Mouse (Mus musculus) liver, postnatal 0 days (tissue): ENCODE measurements at regions not wholly inside any gene's neighbourhood (a gene's known extent, or its start where the extent isn't known, plus 50 kb on each side); places are given as distances from the start of the nearest gene placed in this dataset.

Experiments used
- ATAC-seq: fragments of 200-750 bp; cut with Nextera tagmentation; 2 replicates; pipeline ENCODE4 v1.8.0; 2017; ENCODE audit warnings: mild to moderate bottlenecking, moderate library complexity
- DNase-seq: peaks from one replicate; pipeline ENCODE4 v3.0.0-alpha.2; 2016
- H3K27ac ChIP-seq: fragments of 300-500 bp; sonication (generic); 2 replicates; pipeline ENCODE4 v1.5.1; 2014; ENCODE audit warnings: antibody characterized with exemption, moderate library complexity, mild to moderate bottlenecking, low read depth
- H3K27me3 ChIP-seq: fragments of 300-500 bp; sonication (generic); 2 replicates; pipeline ENCODE4 v1.6.1; 2014; ENCODE audit warnings: low read length, control low read depth, mixed read lengths; ENCODE audit not compliant: insufficient read depth
- H3K36me3 ChIP-seq: fragments of 300-500 bp; sonication (generic); replicated peaks from 2 replicates; pipeline ENCODE4 v1.6.1; 2014; ENCODE audit warnings: mild to moderate bottlenecking, control low read depth, low read length, moderate library complexity, mixed read lengths; ENCODE audit not compliant: insufficient read depth
- H3K4me1 ChIP-seq: fragments of 300-500 bp; sonication (generic); 2 replicates; pipeline ENCODE4 v1.6.1; 2014; ENCODE audit warnings: antibody characterized with exemption, mild to moderate bottlenecking, control low read depth; ENCODE audit not compliant: insufficient read depth
- H3K4me2 ChIP-seq: fragments of 300-500 bp; sonication (generic); 2 replicates; pipeline ENCODE4 v1.6.1; 2014; ENCODE audit warnings: low read depth, mild to moderate bottlenecking, low read length, moderate library complexity, mixed read lengths
- H3K4me3 ChIP-seq: fragments of 300-500 bp; sonication (generic); 2 replicates; pipeline ENCODE4 v1.5.1; 2014; ENCODE audit warnings: low read depth, low read length
- H3K9ac ChIP-seq: fragments of 300-500 bp; sonication (generic); replicated peaks from 2 replicates; pipeline ENCODE4 v1.6.1; 2014; ENCODE audit warnings: mild to moderate bottlenecking, moderate library complexity
- H3K9me3 ChIP-seq: fragments of 300-500 bp; sonication (generic); 2 replicates; pipeline ENCODE4 v1.6.1; 2016; ENCODE audit warnings: mild to moderate bottlenecking, control low read depth, low read length, mixed read lengths
- CTCF ChIP-seq: sonication (generic); IDR thresholded peaks from 2 replicates; pipeline ENCODE4 v1.5.1; 2016; ENCODE audit warnings: antibody characterized with exemption, low read depth
- EP300 ChIP-seq: IDR thresholded peaks from 2 replicates; pipeline ENCODE4 v1.6.1; 2016; ENCODE audit warnings: antibody characterized with exemption, low read depth, mild to moderate bottlenecking
- WGBS: fragments of 180-500 bp; shearing (Covaris S2); extraction: QIAGEN DNeasy Blood & Tissue Kit; methylation state at CpG from one replicate; pipeline ENCODE4 v1.1.7; 2014; ENCODE audit not compliant: insufficient replicate concordance; 5-methylcytosine and 5-hydroxymethylcytosine counted together

DNA sequence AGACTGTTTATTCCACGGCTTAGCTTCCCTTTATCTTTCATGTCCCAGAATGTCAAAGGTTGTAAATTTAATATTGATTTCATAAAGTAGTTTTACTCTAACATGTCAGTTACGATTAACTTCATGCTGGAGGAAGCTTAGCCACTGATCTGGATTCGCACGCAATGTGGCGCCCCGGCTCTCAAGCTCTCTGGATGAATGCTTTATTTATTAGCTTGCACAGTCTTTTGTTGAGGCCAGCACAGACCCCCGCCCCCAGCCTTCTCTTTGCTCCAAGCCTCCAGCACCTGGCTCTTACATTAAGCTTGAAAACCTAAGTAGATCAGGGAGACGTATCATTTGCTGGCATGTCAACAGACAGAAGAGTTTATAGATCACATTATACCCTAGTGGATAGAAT is 266.1 kb upstream of the G2e3 start:
- H3K4me1 ChIP-seq: no peaks in the 10 kb centered on the region
- WGBS: 79% methylated on average over 8 of the region's 8 CpGs
- no peak overlapping the region for H3K4me3 ChIP-seq
- H3K27me3 ChIP-seq: no peaks in the 10 kb centered on the region
- no peak overlapping the region for H3K4me2 ChIP-seq
- TF ChIP-seq CTCF: no peak
- TF ChIP-seq EP300: no peak
- no peak overlapping the region for H3K9ac ChIP-seq
- no peak for ATAC-seq
- H3K9me3 ChIP-seq: no peaks in the 10 kb centered on the region
- DNase-seq: no peak
- H3K27ac ChIP-seq: no peak overlapping the region
- H3K36me3 ChIP-seq: no peaks in the 10 kb centered on the region

DNA sequence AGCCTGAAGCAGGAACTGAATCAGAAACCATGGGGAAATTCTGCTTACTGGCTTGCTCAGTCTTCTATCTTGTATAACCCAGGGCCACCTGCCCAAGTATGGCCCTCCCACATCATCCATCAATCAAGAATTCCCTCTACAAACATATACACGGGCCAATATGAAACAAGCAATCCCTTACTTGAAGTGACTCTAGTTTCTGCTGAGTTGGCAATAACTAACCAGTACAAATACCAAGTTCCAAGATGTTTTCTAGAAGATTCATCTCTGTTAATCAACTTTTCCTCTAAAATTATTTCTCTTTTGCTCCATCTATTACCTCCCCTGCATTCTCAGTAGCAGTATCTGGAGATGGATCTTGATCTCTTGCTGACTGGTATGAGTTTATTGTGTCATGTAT is 274.4 kb upstream of the G2e3 start:
- no peak for ATAC-seq
- H3K27ac ChIP-seq: no peak overlapping the region
- no peaks in the 10 kb centered on the region for H3K36me3 ChIP-seq
- no peak for DNase-seq
- H3K4me2 ChIP-seq: no peak overlapping the region
- H3K9ac ChIP-seq: no peak overlapping the region
- no peaks in the 10 kb centered on the region for H3K9me3 ChIP-seq
- WGBS: 36% methylated on average over 1 of the region's 1 CpGs
- TF ChIP-seq CTCF: no peak
- TF ChIP-seq EP300: no peak
- H3K27me3 ChIP-seq: no peaks in the 10 kb centered on the region
- no peak overlapping the region for H3K4me3 ChIP-seq
- no peaks in the 10 kb centered on the region for H3K4me1 ChIP-seq

DNA sequence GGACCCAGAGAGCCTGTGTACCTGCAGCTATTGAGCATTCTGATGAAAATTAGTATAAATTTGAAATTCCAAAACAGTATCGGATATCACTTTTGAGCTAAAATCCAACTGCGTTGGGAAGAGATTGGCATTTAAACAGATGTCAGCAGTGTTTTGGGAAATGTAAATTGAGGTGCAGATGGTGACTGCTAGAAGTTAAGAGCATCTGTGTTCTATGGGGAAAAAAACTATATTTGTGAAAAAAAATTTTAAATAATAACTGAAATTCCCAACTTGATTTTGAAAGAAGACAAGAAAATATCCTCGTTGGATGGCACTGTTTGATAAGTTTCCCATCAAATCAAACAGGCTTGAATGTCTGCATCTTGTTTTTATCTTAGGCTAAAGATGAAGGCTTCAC is 286.9 kb upstream of the G2e3 start:
- WGBS: 80% methylated on average over 3 of the region's 3 CpGs
- no peak for ATAC-seq
- no peaks in the 10 kb centered on the region for H3K9me3 ChIP-seq

DNA sequence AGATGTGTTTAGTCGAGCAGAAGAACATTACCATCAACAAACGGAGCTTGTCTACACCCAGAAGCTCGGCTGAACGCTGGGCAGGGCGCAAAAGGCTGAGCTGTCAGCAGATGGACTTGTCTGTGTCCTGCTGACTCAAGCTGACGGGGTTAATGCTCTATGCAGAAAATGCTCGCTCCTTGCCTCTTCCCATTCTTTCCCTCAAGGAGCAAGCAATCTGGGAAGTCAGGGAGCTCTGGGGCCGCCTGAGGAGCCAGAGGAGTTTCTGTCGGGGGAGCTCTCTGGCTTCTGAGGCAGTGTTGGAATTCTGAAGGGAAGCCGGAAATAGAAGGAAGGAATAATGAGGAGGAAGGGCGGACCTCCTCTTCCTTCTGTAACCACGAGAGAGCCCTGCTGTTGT is 289.3 kb upstream of the G2e3 start:
- Histone ChIP-seq H3K4me3 (no peak overlapping the region), H3K4me1 (no peaks in the 10 kb centered on the region), H3K36me3 (no peaks in the 10 kb centered on the region), H3K9ac (no peak overlapping the region), H3K9me3 (no peaks in the 10 kb centered on the region), H3K27me3 (no peaks in the 10 kb centered on the region), H3K27ac (no peak overlapping the region), H3K4me2 (no peak overlapping the region)
- ATAC-seq: no peak
- TF ChIP-seq CTCF (no peak), EP300 (no peak)
- DNase-seq: no peak
- WGBS: 31% methylated on average over 12 of the region's 12 CpGs

More for the DNA sequence above, 286.9 kb upstream of the G2e3 start:
- Histone ChIP-seq H3K4me3 (no peak overlapping the region), H3K4me1 (no peaks in the 10 kb centered on the region), H3K36me3 (no peaks in the 10 kb centered on the region), H3K4me2 (no peak overlapping the region), H3K27ac (no peak overlapping the region), H3K9ac (no peak overlapping the region), H3K27me3 (no peaks in the 10 kb centered on the region)
- no peak for TF ChIP-seq EP300
- TF ChIP-seq CTCF: no peak
- no peak for DNase-seq

DNA sequence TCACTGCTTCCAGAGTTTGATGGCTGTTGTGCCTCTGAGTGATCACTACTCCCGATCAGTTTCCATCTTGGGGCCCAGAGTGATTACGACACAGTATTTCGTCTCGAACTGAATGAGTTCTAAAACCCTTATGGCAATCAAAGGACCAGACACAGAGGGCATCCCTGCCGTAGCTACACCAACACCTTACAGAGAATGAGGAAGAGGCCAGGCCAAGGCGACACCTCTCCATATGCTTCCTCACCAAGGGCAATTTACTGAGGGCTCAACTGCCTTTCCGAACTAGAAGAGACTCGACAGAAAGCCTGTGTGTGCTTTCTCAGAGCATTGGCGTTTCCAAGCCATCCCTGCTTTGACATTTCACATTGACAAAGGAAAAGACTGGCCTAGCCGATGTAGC is 289.8 kb upstream of the G2e3 start:
- no peak for TF ChIP-seq CTCF
- TF ChIP-seq EP300: no peak
- Histone ChIP-seq H3K27ac (no peak overlapping the region), H3K4me3 (no peak overlapping the region), H3K27me3 (no peaks in the 10 kb centered on the region), H3K9me3 (no peaks in the 10 kb centered on the region), H3K4me1 (no peaks in the 10 kb centered on the region), H3K9ac (no peak overlapping the region), H3K4me2 (no peak overlapping the region), H3K36me3 (no peaks in the 10 kb centered on the region)
- ATAC-seq: no peak
- no peak for DNase-seq
- 54% methylated on average over 10 of the region's 10 CpGs for WGBS

DNA sequence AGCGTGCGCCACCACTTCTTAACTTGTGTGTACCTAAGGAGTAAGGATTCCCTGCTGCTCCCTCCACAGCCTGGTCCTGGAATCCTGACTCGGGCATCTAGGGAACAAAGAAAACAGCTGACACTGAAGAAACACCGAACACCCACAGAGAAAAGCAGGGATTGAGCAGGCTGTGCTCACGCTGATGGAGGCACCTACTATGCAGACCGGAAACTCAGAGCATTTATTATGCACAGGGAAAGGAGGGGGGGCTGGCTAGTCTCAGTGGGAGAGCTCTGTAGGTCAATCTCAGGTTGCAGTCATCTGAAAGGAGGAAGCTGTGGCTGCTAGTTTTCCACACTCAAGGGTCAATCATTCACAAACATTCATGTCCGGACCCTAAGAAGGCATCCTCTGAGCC is 300.7 kb upstream of the G2e3 start:
- Histone ChIP-seq H3K27me3 (no peaks in the 10 kb centered on the region), H3K27ac (no peak overlapping the region), H3K9ac (no peak overlapping the region), H3K4me2 (no peak overlapping the region), H3K4me3 (no peak overlapping the region), H3K9me3 (no peaks in the 10 kb centered on the region), H3K36me3 (no peaks in the 10 kb centered on the region), H3K4me1 (no peaks in the 10 kb centered on the region)
- ATAC-seq (no peak), DNase-seq (no peak)
- 55% methylated on average over 7 of the region's 7 CpGs for WGBS
- no peak for TF ChIP-seq CTCF
- no peak for TF ChIP-seq EP300

DNA sequence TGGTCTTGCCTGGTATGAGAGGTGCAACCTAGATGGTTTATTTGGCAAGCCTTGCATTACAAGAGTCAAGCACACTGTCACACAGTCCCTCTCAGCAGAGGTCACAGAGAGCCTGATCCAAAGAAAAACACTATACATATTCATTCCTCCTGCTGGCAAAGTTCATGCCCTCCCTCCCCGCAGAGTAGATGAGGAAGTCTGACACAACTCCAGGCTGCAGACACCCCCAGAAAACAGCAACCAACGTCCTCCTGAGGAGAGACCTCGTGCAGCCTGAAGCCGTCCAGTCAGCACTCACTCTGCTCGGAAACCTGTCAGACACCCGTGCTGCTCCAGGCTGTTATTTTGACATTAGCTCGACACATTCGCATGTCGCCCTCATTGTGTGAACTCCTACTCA is 302.4 kb upstream of the G2e3 start:
- H3K4me3 ChIP-seq: no peak overlapping the region
- H3K27me3 ChIP-seq: no peaks in the 10 kb centered on the region
- H3K9me3 ChIP-seq: no peaks in the 10 kb centered on the region
- no peak overlapping the region for H3K27ac ChIP-seq
- no peaks in the 10 kb centered on the region for H3K36me3 ChIP-seq
- H3K9ac ChIP-seq: no peak overlapping the region
- no peak for DNase-seq
- 34% methylated on average over 9 of the region's 9 CpGs for WGBS
- H3K4me1 ChIP-seq: no peaks in the 10 kb centered on the region
- ATAC-seq: no peak
- no peak overlapping the region for H3K4me2 ChIP-seq
- TF ChIP-seq EP300: no peak
- TF ChIP-seq CTCF: no peak
